Mouse (Mus musculus) C2C12 (cell line): ENCODE results near the gene Gm49387.

Experiments
- CTCF ChIP-seq: IDR thresholded peaks from one replicate; pipeline ENCODE4 v1.5.1; 2011; ENCODE audit not compliant: control insufficient read depth, insufficient read depth, insufficient read length
- USF1 ChIP-seq: IDR thresholded peaks from one replicate; pipeline ENCODE4 v1.6.1; 2011; ENCODE audit warnings: low read depth, mild to moderate bottlenecking, control low read depth, moderate library complexity

- TF ChIP-seq CTCF (no peak), USF1 (no peak)
Measured at GRCm38 (mm10) chr14:31666931-31667705, 26.4 kb upstream of the Gm49387 start.
